Mouse (Mus musculus) CH12.LX (cell line): ENCODE data around the gene AL732309.1. TPM values are rescaled to one million over a fixed set of nuclear protein-coding genes. Genes with fewer than 3 reads are reported as not detected.
A peak's percentile ranks its signal among the peaks of the same experiment; 100 is the strongest.

Experiments used
- DNase-seq: peaks from one replicate; pipeline ENCODE4 v3.0.0-alpha.2; 2013; ENCODE audit errors: extremely low read depth
- H3K27ac ChIP-seq: 2 replicates; pipeline ENCODE4 v1.5.1; 2012; ENCODE audit warnings: low read depth, mild to moderate bottlenecking, control low read depth, moderate library complexity; ENCODE audit not compliant: insufficient read depth
- H3K27me3 ChIP-seq: replicated peaks from 2 replicates; pipeline ENCODE3; 2012; ENCODE audit warnings: inconsistent platforms
- H3K36me3 ChIP-seq, 2 experiments: replicated peaks in 1 of 2; 2 replicates each; pipeline versions ENCODE3 to v1.6.1; 2012; ENCODE audit warnings: inconsistent platforms in 1 of 2, low read length in 1 of 2, mild to moderate bottlenecking in 1 of 2, mixed read lengths in 1 of 2, moderate library complexity in 1 of 2; ENCODE audit not compliant: control insufficient read depth in 1 of 2, insufficient read depth in 1 of 2
- H3K4me1 ChIP-seq, 2 experiments: 2 replicates each; pipeline ENCODE4 v1.6.1; 2012; ENCODE audit warnings: inconsistent platforms in 1 of 2, moderate library complexity in 1 of 2; ENCODE audit not compliant: insufficient read depth in 2 of 2, control insufficient read depth in 1 of 2
- H3K4me2 ChIP-seq: 2 replicates; pipeline ENCODE4 v1.6.1; 2012; ENCODE audit warnings: low read depth, mild to moderate bottlenecking, control low read depth; ENCODE audit not compliant: poor library complexity, insufficient read depth, severe bottlenecking
- H3K4me3 ChIP-seq, 3 experiments: fragments of 150-350 bp in 1 of 3; sonication (generic) in 1 of 3; replicated peaks in 1 of 3; 2 replicates each; pipeline versions ENCODE3 to v1.5.1; 2011 to 2012; ENCODE audit warnings: low read depth in 2 of 3, low read length in 2 of 3, mild to moderate bottlenecking in 2 of 3, moderate library complexity in 2 of 3, control low read depth in 1 of 3, improper control_type of control experiment in 1 of 3, inconsistent platforms in 1 of 3, mixed read lengths in 1 of 3; ENCODE audit not compliant: poor library complexity in 1 of 3
- H3K79me2 ChIP-seq: replicated peaks from 2 replicates; pipeline ENCODE4 v1.6.1; 2012; ENCODE audit warnings: mild to moderate bottlenecking, moderate library complexity; ENCODE audit not compliant: control insufficient read depth, poor library complexity, insufficient read depth, severe bottlenecking; ENCODE audit errors: extremely low read depth
- H3K9ac ChIP-seq: 2 replicates; pipeline ENCODE4 v1.6.1; 2012; ENCODE audit warnings: low read depth, mild to moderate bottlenecking, control low read depth, moderate library complexity; ENCODE audit not compliant: insufficient read depth
- H3K9me3 ChIP-seq: replicated peaks from 2 replicates; pipeline ENCODE3; 2012; ENCODE audit warnings: low read length, inconsistent platforms, mixed read lengths
- CHD1 ChIP-seq: IDR thresholded peaks from 2 replicates; pipeline ENCODE4 v1.6.1; 2012; ENCODE audit warnings: low read depth, low read length, improper control_type of control experiment, inconsistent platforms
- CTCF ChIP-seq, 2 experiments: IDR thresholded peaks in 1 of 2; conservative IDR thresholded peaks in 1 of 2; 2 replicates each; pipeline ENCODE4 v1.5.1; 2011 to 2012; ENCODE audit warnings: low read depth in 2 of 2, low read length in 2 of 2, improper control_type of control experiment in 1 of 2, inconsistent platforms in 1 of 2, mild to moderate bottlenecking in 1 of 2, moderate library complexity in 1 of 2
- ELF1 ChIP-seq: IDR thresholded peaks from 2 replicates; pipeline ENCODE4 v1.6.1; 2014; ENCODE audit warnings: low read depth, mild to moderate bottlenecking, inconsistent platforms, low read length, improper control_type of control experiment
- ETS1 ChIP-seq: conservative IDR thresholded peaks from 2 replicates; pipeline ENCODE4 v1.6.1; 2012; ENCODE audit warnings: low read depth, mild to moderate bottlenecking, inconsistent platforms, low read length, improper control_type of control experiment, moderate library complexity
- GABPA ChIP-seq: IDR thresholded peaks from 2 replicates; pipeline ENCODE4 v1.6.1; 2012; ENCODE audit warnings: low read depth, low read length, improper control_type of control experiment, inconsistent platforms; ENCODE audit not compliant: insufficient replicate concordance
- HCFC1 ChIP-seq: IDR thresholded peaks from 2 replicates; pipeline ENCODE4 v1.6.1; 2012; ENCODE audit warnings: low read depth, mild to moderate bottlenecking, inconsistent platforms, low read length, improper control_type of control experiment
- IRF4 ChIP-seq: IDR thresholded peaks from 2 replicates; pipeline ENCODE4 v1.6.1; 2014; ENCODE audit warnings: low read depth, mild to moderate bottlenecking, inconsistent platforms, low read length, improper control_type of control experiment
- JUN ChIP-seq: IDR thresholded peaks from 2 replicates; pipeline ENCODE4 v1.6.1; 2011; ENCODE audit warnings: low read depth, mild to moderate bottlenecking, low read length, improper control_type of control experiment, moderate library complexity; ENCODE audit not compliant: insufficient read depth
- MAFK ChIP-seq: IDR thresholded peaks from 2 replicates; pipeline ENCODE4 v1.6.1; 2011; ENCODE audit warnings: low read length, improper control_type of control experiment; ENCODE audit not compliant: insufficient replicate concordance
- MAX ChIP-seq: IDR thresholded peaks from 2 replicates; pipeline ENCODE4 v1.6.1; 2011; ENCODE audit warnings: low read length, improper control_type of control experiment
- MAZ ChIP-seq: IDR thresholded peaks from 2 replicates; pipeline ENCODE4 v1.6.1; 2012; ENCODE audit warnings: low read depth, mild to moderate bottlenecking, inconsistent platforms, low read length, improper control_type of control experiment, moderate library complexity
- MEF2A ChIP-seq: IDR thresholded peaks from 2 replicates; pipeline ENCODE4 v1.6.1; 2014; ENCODE audit warnings: low read depth, mild to moderate bottlenecking, inconsistent platforms, low read length, improper control_type of control experiment, borderline replicate concordance
- POLR2A ChIP-seq: IDR thresholded peaks from 2 replicates; pipeline ENCODE4 v1.6.1; 2011; ENCODE audit warnings: low read depth, mild to moderate bottlenecking, improper control_type of control experiment, low read length
- RAD21 ChIP-seq: IDR thresholded peaks from 2 replicates; pipeline ENCODE4 v1.6.1; 2011; ENCODE audit warnings: low read depth, mild to moderate bottlenecking, low read length, improper control_type of control experiment, moderate library complexity
- RCOR1 ChIP-seq: conservative IDR thresholded peaks from 2 replicates; pipeline ENCODE4 v1.6.1; 2012; ENCODE audit warnings: low read depth, mild to moderate bottlenecking, inconsistent platforms, low read length, improper control_type of control experiment
- SIN3A ChIP-seq: IDR thresholded peaks from 2 replicates; pipeline ENCODE4 v1.6.1; 2012; ENCODE audit warnings: low read length, improper control_type of control experiment, inconsistent platforms
- TCF12 ChIP-seq: IDR thresholded peaks from 2 replicates; pipeline ENCODE4 v1.6.1; 2014; ENCODE audit warnings: low read depth, mild to moderate bottlenecking, inconsistent platforms, low read length, improper control_type of control experiment
- USF1 ChIP-seq: IDR thresholded peaks from 2 replicates; pipeline ENCODE4 v1.6.1; 2014; ENCODE audit warnings: low read depth, mild to moderate bottlenecking, inconsistent platforms, low read length, improper control_type of control experiment
- ZKSCAN1 ChIP-seq: IDR thresholded peaks from 2 replicates; pipeline ENCODE4 v1.6.1; 2012; ENCODE audit warnings: low read depth, inconsistent platforms, low read length, improper control_type of control experiment, borderline replicate concordance
- ZMIZ1 ChIP-seq: IDR thresholded peaks from 2 replicates; pipeline ENCODE4 v1.6.1; 2012; ENCODE audit warnings: low read depth, mild to moderate bottlenecking, inconsistent platforms, low read length, improper control_type of control experiment
- dilution Hi-C: fragments of 300-500 bp; cut with MboI; formaldehyde crosslinking; loops from 2 replicates; pipeline ENCODE4 v1.14.3; 2020; ENCODE audit warnings: low sequenced_read_pairs; ENCODE audit not compliant: extremely low pct_unique_long_range_greater_than_20kb, extremely low pct_ligation_motif_present
- in situ Hi-C: fragments of 300-500 bp; cut with MboI; formaldehyde crosslinking; loops from 3 replicates; pipeline ENCODE4 v1.14.3; 2019; ENCODE audit warnings: low sequenced_read_pairs, low pct_ligation_motif_present, low pct_unique_long_range_greater_than_20kb, mixed read lengths
- polyA plus RNA-seq: library from polyadenylated mRNA; unstranded; fragments of >175 nt; gene quantifications from 2 replicates; pipeline ENCODE4 v1.2.1, GENCODE M21; 2012; ENCODE audit warnings: low read depth; ENCODE audit not compliant: insufficient read length
- total RNA-seq, 2 experiments: library from RNA; depleted of rRNA; stranded (reverse); fragments of 300-350 nt in 1 of 2; fragments of >200 nt in 1 of 2; gene quantifications; 2 replicates each; pipeline ENCODE4 v1.2.3; 2012 to 2014

The AL732309.1 gene
- total and polyA plus RNA-seq, 3 experiments: 4.5 to 8.9 (median 6.7) TPM

DNA sequence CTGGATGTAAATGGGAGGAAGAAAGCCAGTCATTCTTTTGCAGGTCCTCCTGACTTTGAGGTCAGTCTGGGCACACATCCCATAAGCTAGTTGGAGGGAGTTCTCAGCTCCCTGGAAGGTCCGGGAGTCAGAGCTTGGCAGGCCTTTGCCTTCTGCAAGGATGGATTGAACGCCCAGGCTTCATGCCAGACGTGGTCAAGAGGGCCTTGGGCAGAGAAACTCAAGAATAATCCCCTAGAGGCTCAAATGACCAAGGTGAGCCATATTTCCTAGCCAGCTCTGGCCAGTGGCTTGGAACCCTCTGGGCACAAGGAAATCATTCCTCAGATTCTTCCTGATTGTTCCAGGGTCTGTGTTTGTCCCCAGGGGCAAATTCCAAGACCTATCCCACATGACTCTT is 18.2 kb upstream of the AL732309.1 start:
- Histone ChIP-seq H3K9me3 (no peaks in the 10 kb centered on the region), H3K9ac (no peak overlapping the region), H3K27ac (no peak overlapping the region), H3K36me3 (peaks cover 8 to 27% of the 10 kb centered on the region in 2 experiments), H3K4me2 (peak overlapping the region; percentile 48), H3K79me2 (peaks cover 5% of the 10 kb centered on the region; the same call in 1 of the 2 replicates), H3K4me3 (peak overlapping the region in 1 of 3 experiments; percentile 2), H3K4me1 (peaks cover 23 to 64% of the 10 kb centered on the region in 2 experiments), H3K27me3 (no peaks in the 10 kb centered on the region)
- dilution Hi-C loops: no loop called here
- DNase-seq: no peak
- no peak for TF ChIP-seq IRF4
- no peak for TF ChIP-seq MAX
- TF ChIP-seq ELF1: no peak
- no peak for TF ChIP-seq MAFK
- TF ChIP-seq RAD21: no peak
- TF ChIP-seq SIN3A: no peak
- in situ Hi-C loops: no loop called here

DNA sequence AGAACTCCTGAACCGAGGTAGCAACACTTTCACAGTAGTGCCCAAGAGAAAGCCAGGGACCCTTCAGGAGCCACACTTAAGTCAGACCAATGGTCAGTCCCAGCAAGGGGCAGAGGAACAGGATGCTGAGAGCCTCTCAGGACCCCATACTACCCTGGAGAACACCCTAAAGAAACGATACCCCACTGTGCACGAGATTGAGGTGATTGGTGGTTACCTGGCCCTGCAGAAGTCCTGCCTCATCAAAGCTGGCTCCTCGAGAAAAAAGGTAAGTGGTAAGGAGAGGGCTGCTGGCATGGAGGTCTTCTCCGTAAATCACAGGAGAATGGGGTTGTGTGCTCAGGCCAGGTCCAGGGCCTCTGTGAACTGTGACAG is 17.6 kb upstream of the AL732309.1 start:
- peak overlapping the region; percentile 48 for H3K4me2 ChIP-seq
- dilution Hi-C loops: no loop called here
- no peaks in the 10 kb centered on the region for H3K9me3 ChIP-seq
- TF ChIP-seq SIN3A (no peak), HCFC1 (no peak), JUN (no peak), RCOR1 (no peak), ZMIZ1 (no peak), ZKSCAN1 (no peak), USF1 (no peak), GABPA (no peak), MEF2A (no peak), CTCF (conservative IDR thresholded peaks at IDR 0.05 in 1 of 2, IDR thresholded peaks at IDR 0.05 in 1 of 2; ENCODE audit: low read depth in 2 of 2, low read length in 2 of 2) (no peak), ETS1 (no peak), CHD1 (no peak), MAZ (no peak), MAX (no peak), POLR2A (no peak), IRF4 (no peak), TCF12 (no peak)
- H3K4me3 ChIP-seq: peak overlapping the region; percentile 16 to 86 (median 80)
- in situ Hi-C loops: no loop called here
- no peaks in the 10 kb centered on the region for H3K27me3 ChIP-seq
- peaks cover 5 to 22% of the 10 kb centered on the region in 2 experiments for H3K36me3 ChIP-seq
- H3K27ac ChIP-seq: no peak overlapping the region
- no peak overlapping the region for H3K9ac ChIP-seq
- no peak for DNase-seq
- peaks cover 5% of the 10 kb centered on the region; the same call in 1 of the 2 replicates for H3K79me2 ChIP-seq
- peaks cover 23 to 63% of the 10 kb centered on the region in 2 experiments for H3K4me1 ChIP-seq
